Mouse (Mus musculus) ES-Bruce4 (cell line): Measurements from ENCODE around the gene Tmem245. TPM values are rescaled to one million over a fixed set of nuclear protein-coding genes. Genes with fewer than 3 reads are reported as not detected.
A peak's percentile ranks its signal among the peaks of the same experiment; 100 is the strongest.

ENCODE experiments used
- H3K27ac ChIP-seq: 2 replicates; pipeline ENCODE4 v1.5.1; 2012; ENCODE audit warnings: low read length, inconsistent platforms; ENCODE audit not compliant: insufficient read depth
- H3K27me3 ChIP-seq: 2 replicates; pipeline ENCODE4 v1.6.1; 2012; ENCODE audit warnings: mild to moderate bottlenecking, low read length, inconsistent platforms; ENCODE audit not compliant: control insufficient read depth, poor library complexity, insufficient read depth, severe bottlenecking
- H3K36me3 ChIP-seq: 2 replicates; pipeline ENCODE4 v1.6.1; 2012; ENCODE audit warnings: inconsistent platforms, mild to moderate bottlenecking, low read length, moderate library complexity; ENCODE audit not compliant: control insufficient read depth, poor library complexity, insufficient read depth, severe bottlenecking
- H3K4me1 ChIP-seq: one replicate; pipeline ENCODE4 v1.8.1; 2011; ENCODE audit warnings: low read length; ENCODE audit not compliant: control insufficient read depth, insufficient read depth
- H3K4me3 ChIP-seq: 2 replicates; pipeline ENCODE4 v1.5.1; 2011; ENCODE audit warnings: low read depth, mild to moderate bottlenecking, low read length
- H3K9ac ChIP-seq: 2 replicates; pipeline ENCODE4 v1.6.1; 2012; ENCODE audit warnings: low read depth, mild to moderate bottlenecking, inconsistent platforms; ENCODE audit not compliant: poor library complexity, severe bottlenecking
- H3K9me3 ChIP-seq: replicated peaks from 2 replicates; pipeline ENCODE4 v1.6.1; 2012; ENCODE audit warnings: mild to moderate bottlenecking, low read length, inconsistent platforms; ENCODE audit not compliant: control insufficient read depth, poor library complexity, insufficient read depth, severe bottlenecking
- CTCF ChIP-seq: IDR thresholded peaks from one replicate; pipeline ENCODE4 v1.8.1; 2011; ENCODE audit warnings: low read depth, low read length
- EP300 ChIP-seq: IDR thresholded peaks from 2 replicates; pipeline ENCODE4 v1.6.1; 2011; ENCODE audit warnings: low read depth, low read length; ENCODE audit not compliant: insufficient read depth
- POLR2A ChIP-seq: IDR thresholded peaks from one replicate; pipeline ENCODE4 v1.8.1; 2011; ENCODE audit warnings: low read length; ENCODE audit not compliant: insufficient read depth
- polyA plus RNA-seq: library from polyadenylated mRNA; stranded (reverse); fragments of >200 nt; gene quantifications from 2 replicates; pipeline ENCODE4 v1.2.4, GENCODE M21; 2011; ENCODE audit warnings: low read depth; ENCODE audit not compliant: missing spikeins, insufficient read depth, insufficient read length

Gene Tmem245
- polyA plus RNA-seq, 1 experiment, result 61.9 TPM

DNA sequence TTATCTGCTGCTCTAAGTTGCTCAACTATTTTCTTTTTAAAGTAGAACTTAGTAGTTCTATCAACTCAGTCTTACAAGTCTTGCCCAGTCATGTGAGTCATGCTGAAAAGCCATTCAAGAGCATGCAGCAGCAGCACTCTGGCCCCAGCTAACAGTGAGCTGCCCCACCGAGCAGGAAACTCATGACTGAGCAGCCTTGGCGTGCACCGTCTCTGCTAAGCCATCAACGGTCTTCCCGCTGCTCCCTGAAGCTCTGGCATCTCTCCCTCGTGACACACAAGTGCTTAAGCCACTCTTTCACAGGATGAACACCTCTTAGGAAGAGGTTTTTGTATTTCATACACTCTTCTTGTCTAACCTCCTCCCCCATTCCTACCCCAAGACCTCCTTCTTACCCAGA, 10.1 kb downstream of the Tmem245 start:
- H3K27me3 ChIP-seq, result no peaks in the 10 kb centered on the region
- H3K4me1 ChIP-seq, result peaks cover 5% of the 10 kb centered on the region
- TF ChIP-seq EP300 (no peak), POLR2A (no peak), CTCF (no peak)
- no peak overlapping the region for H3K27ac ChIP-seq
- peaks cover 29% of the 10 kb centered on the region for H3K36me3 ChIP-seq
- H3K9me3 ChIP-seq, result no peaks in the 10 kb centered on the region
- no peak overlapping the region for H3K9ac ChIP-seq
- H3K4me3 ChIP-seq, result no peak overlapping the region

GRCm38 (mm10) chr4:56935327-56935726, 11.9 kb downstream of the Tmem245 start:
- Histone ChIP-seq H3K9me3 (no peaks in the 10 kb centered on the region), H3K9ac (no peak overlapping the region), H3K36me3 (peaks cover 41% of the 10 kb centered on the region), H3K4me1 (peaks cover 7% of the 10 kb centered on the region), H3K27me3 (no peaks in the 10 kb centered on the region), H3K27ac (no peak overlapping the region), H3K4me3 (no peak overlapping the region)
- no peak for TF ChIP-seq POLR2A
- no peak for TF ChIP-seq CTCF
- TF ChIP-seq EP300, result no peak

- Histone ChIP-seq H3K4me1 (peaks cover 7% of the 10 kb centered on the region), H3K4me3 (no peak overlapping the region), H3K9me3 (no peaks in the 10 kb centered on the region), H3K27me3 (no peaks in the 10 kb centered on the region), H3K9ac (no peak overlapping the region), H3K27ac (peak overlapping the region; percentile 56), H3K36me3 (peaks cover 51% of the 10 kb centered on the region)
- TF ChIP-seq EP300 (no peak), POLR2A (no peak), CTCF (no peak)
Observed at GRCm38 (mm10) chr4:56933154-56933553, 14.1 kb downstream of the Tmem245 start.

- H3K4me3 ChIP-seq, result no peak overlapping the region
- TF ChIP-seq CTCF (no peak), EP300 (peak; percentile 79; the same call in 1 of the 2 replicates)
Observed at GRCm38 (mm10) chr4:56932096-56932495, 15.1 kb downstream of the Tmem245 start.

GRCm38 (mm10) chr4:56930312-56930711, 16.9 kb downstream of the Tmem245 start:
- Histone ChIP-seq H3K27ac (no peak overlapping the region), H3K36me3 (peaks cover 59% of the 10 kb centered on the region), H3K4me1 (peaks cover 7% of the 10 kb centered on the region), H3K27me3 (no peaks in the 10 kb centered on the region), H3K9ac (no peak overlapping the region), H3K4me3 (no peak overlapping the region), H3K9me3 (no peaks in the 10 kb centered on the region)
- no peak for TF ChIP-seq POLR2A
- TF ChIP-seq EP300, result no peak
- no peak for TF ChIP-seq CTCF

More at GRCm38 (mm10) chr4:56932096-56932495, 15.1 kb downstream of the Tmem245 start:
- peaks cover 56% of the 10 kb centered on the region for H3K36me3 ChIP-seq
- no peak overlapping the region for H3K9ac ChIP-seq
- peaks cover 7% of the 10 kb centered on the region for H3K4me1 ChIP-seq
- H3K27ac ChIP-seq, result peak overlapping the region; percentile 89
- H3K9me3 ChIP-seq, result no peaks in the 10 kb centered on the region
- no peaks in the 10 kb centered on the region for H3K27me3 ChIP-seq

DNA sequence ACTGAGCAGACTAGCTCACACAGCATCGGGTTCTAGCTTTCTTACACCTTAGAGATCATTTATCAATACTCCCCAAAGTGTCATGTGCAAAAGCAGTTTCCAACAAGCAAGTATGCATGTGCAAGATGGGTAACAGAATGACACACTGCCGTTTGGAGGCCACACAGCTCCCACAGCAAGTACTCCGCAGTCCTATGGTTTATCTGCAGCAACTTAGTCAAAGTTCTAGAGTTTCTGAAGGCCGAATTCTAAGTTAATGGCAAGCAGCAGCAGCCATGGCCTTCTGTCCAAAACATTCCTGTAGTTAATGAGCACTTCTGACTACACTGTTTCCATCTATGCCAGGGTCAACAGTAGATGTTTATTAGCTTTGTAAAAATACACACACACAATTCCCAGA, 20.3 kb downstream of the Tmem245 start:
- Histone ChIP-seq H3K9me3 (no peaks in the 10 kb centered on the region), H3K4me1 (peaks cover 2% of the 10 kb centered on the region), H3K4me3 (no peak overlapping the region), H3K9ac (no peak overlapping the region), H3K36me3 (peaks cover 80% of the 10 kb centered on the region), H3K27ac (no peak overlapping the region), H3K27me3 (no peaks in the 10 kb centered on the region)
- TF ChIP-seq POLR2A (no peak), CTCF (no peak), EP300 (no peak)

DNA sequence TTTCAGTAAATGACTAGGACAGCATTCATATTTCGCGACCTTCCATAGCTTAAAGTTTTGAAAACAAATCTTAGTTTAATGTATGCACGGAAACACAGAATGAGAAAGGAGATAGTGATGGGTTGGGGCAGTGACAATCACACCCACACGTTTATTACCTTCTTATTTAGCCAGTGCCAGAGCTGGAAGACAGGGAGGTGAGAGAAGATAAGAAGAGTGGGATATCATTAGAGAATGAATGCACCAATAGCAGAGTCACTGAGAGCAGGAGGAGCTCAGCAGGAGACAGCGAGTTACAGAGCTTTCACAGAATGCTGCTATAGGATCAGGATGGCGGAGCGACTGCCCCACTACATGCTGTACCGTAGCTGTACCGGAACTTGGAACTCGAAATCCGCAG, 25.0 kb downstream of the Tmem245 start:
- no peak overlapping the region for H3K27ac ChIP-seq
- peaks cover 62% of the 10 kb centered on the region for H3K36me3 ChIP-seq
- H3K9me3 ChIP-seq, result no peaks in the 10 kb centered on the region
- H3K4me3 ChIP-seq, result no peak overlapping the region
- H3K27me3 ChIP-seq, result no peaks in the 10 kb centered on the region
- H3K4me1 ChIP-seq, result no peaks in the 10 kb centered on the region
- no peak overlapping the region for H3K9ac ChIP-seq
- no peak for TF ChIP-seq EP300
